Mouse (Mus musculus) thymus, postnatal 4 days (tissue): Measurements from ENCODE around the gene Dguok.

Experiments
- DNase-seq: peaks from one replicate; pipeline ENCODE4 v3.0.0; 2021

The Dguok gene

GRCm38 (mm10) chr6:83506258-83507167 is at the start of gene Dguok:
Dguok (minus strand) TSS chr6:83506969.
- peak; percentile 96 for DNase-seq

- DNase-seq: no peak
These were observed 49.2 kb upstream of the Dguok start for GRCm38 (mm10) chr6:83555972-83556371.

GRCm38 (mm10) chr6:83548346-83548745 is 41.6 kb upstream of the Dguok start:
- DNase-seq: no peak

GRCm38 (mm10) chr6:83545778-83546177 is 39.0 kb upstream of the Dguok start:
- no peak for DNase-seq

- no peak for DNase-seq
These were observed 35.1 kb upstream of the Dguok start for GRCm38 (mm10) chr6:83541756-83542456.

GRCm38 (mm10) chr6:83540017-83540416 is 33.2 kb upstream of the Dguok start:
- no peak for DNase-seq

- no peak for DNase-seq
These were observed 30.0 kb upstream of the Dguok start for GRCm38 (mm10) chr6:83536795-83537059.

- no peak for DNase-seq
These were observed 29.4 kb upstream of the Dguok start, which contains the start of gene Actg2 for GRCm38 (mm10) chr6:83536028-83536794. Actg2 (minus strand) TSS chr6:83536265.

GRCm38 (mm10) chr6:83532608-83533007 is 25.8 kb upstream of the Dguok start:
- DNase-seq: no peak

GRCm38 (mm10) chr6:83523194-83523593 is 16.4 kb upstream of the Dguok start:
- DNase-seq: no peak

GRCm38 (mm10) chr6:83521784-83522183 is 15.0 kb upstream of the Dguok start:
- no peak for DNase-seq

GRCm38 (mm10) chr6:83518637-83519036 is 11.9 kb upstream of the Dguok start:
- DNase-seq: no peak

GRCm38 (mm10) chr6:83515172-83515571 is 8.4 kb upstream of the Dguok start:
- no peak for DNase-seq

- peak; percentile 77 for DNase-seq
These were observed 5.7 kb upstream of the Dguok start for GRCm38 (mm10) chr6:83512495-83512894.

- DNase-seq: no peak
These were observed 3.4 kb upstream of the Dguok start for GRCm38 (mm10) chr6:83510210-83510609.

GRCm38 (mm10) chr6:83509442-83509841 is 2.7 kb upstream of the Dguok start:
- no peak for DNase-seq

GRCm38 (mm10) chr6:83507168-83507546 is 388 bp upstream of the Dguok start:
- DNase-seq: no peak

GRCm38 (mm10) chr6:83505554-83505953 is 1.2 kb downstream of the Dguok start:
- DNase-seq: no peak

GRCm38 (mm10) chr6:83503361-83503760 is 3.4 kb downstream of the Dguok start:
- no peak for DNase-seq

- DNase-seq: no peak
These were observed 4.1 kb downstream of the Dguok start for GRCm38 (mm10) chr6:83502656-83503055.

- DNase-seq: no peak
These were observed 5.1 kb downstream of the Dguok start for GRCm38 (mm10) chr6:83501524-83502310.

- DNase-seq: peak; percentile 50
These were observed 6.3 kb downstream of the Dguok start for GRCm38 (mm10) chr6:83500462-83500861.

GRCm38 (mm10) chr6:83499078-83499477 is 7.7 kb downstream of the Dguok start:
- DNase-seq: no peak
